Mouse (Mus musculus) forebrain, embryonic 10.5 days (tissue): Measurements from ENCODE around the gene Stk33. TPM values are rescaled to one million over a fixed set of nuclear protein-coding genes. Genes with fewer than 3 reads are reported as not detected.
"Not testable (repeated sequence)": the region's sequence is repeated elsewhere in the genome, so short reads cannot be mapped to it uniquely, and the experiment has no call there.

Experiments
- DNase-seq: peaks from one replicate; pipeline ENCODE4 v3.0.0-alpha.2; 2017; ENCODE audit warnings: low spot score; ENCODE audit errors: extremely low spot score
- H3K27ac ChIP-seq: fragments of 300-500 bp; sonication (generic); 2 replicates; pipeline ENCODE4 v1.5.1; 2016; ENCODE audit warnings: mild to moderate bottlenecking
- H3K27me3 ChIP-seq: fragments of 300-500 bp; sonication (generic); 2 replicates; pipeline ENCODE4 v1.6.1; 2016; ENCODE audit warnings: mild to moderate bottlenecking; ENCODE audit not compliant: poor library complexity, severe bottlenecking
- H3K36me3 ChIP-seq: fragments of 300-500 bp; sonication (generic); replicated peaks from 2 replicates; pipeline ENCODE4 v1.6.1; 2016; ENCODE audit warnings: mild to moderate bottlenecking, moderate library complexity
- H3K4me1 ChIP-seq: fragments of 300-500 bp; sonication (generic); 2 replicates; pipeline ENCODE4 v1.6.1; 2016
- H3K4me3 ChIP-seq: fragments of 300-500 bp; sonication (generic); 2 replicates; pipeline ENCODE4 v1.5.1; 2016; ENCODE audit warnings: mild to moderate bottlenecking, moderate library complexity
- H3K9me3 ChIP-seq: fragments of 300-500 bp; sonication (generic); 2 replicates; pipeline ENCODE4 v1.6.1; 2016; ENCODE audit warnings: mild to moderate bottlenecking, moderate library complexity
- WGBS: fragments of 180-500 bp; shearing (Covaris S2); methylation state at CpG from one replicate; pipeline ENCODE4 v1.1.7; 2016; 5-methylcytosine and 5-hydroxymethylcytosine counted together
- polyA plus RNA-seq: library from polyadenylated mRNA; unstranded; fragments of >200 nt; fragmentation: Nextera tagmentation; extraction: Ambion mirVana; gene quantifications from 2 replicates; pipeline ENCODE4 v1.2.1, GENCODE M21; 2016

Gene Stk33
- polyA plus RNA-seq, 1 experiment from 2014 or later = 4.8 TPM

DNA sequence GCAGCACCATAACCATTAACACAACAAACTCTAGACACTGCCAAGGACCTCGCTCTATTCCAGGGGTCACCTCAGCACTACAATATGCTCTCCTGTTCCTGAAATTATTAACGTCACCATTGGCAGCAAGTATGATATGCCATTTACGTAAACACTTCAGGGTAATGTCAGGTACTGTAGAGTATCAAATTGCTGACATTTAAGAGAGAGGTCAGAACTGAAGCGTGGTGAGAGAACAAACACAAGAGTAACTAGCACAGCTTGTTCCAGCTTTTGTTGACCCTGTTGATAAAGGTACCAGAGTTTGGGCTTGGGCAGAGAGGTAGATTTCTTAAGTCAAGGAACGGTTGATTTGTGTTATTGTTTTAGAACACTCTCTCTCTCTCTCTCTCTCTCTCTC lies 3.9 kb upstream of the Stk33 start:
- WGBS = 88% methylated on average over 5 of the region's 5 CpGs
- Histone ChIP-seq H3K4me3 (no peak overlapping the region), H3K9me3 (no peaks in the 10 kb centered on the region), H3K36me3 (no peaks in the 10 kb centered on the region), H3K27ac (no peak overlapping the region), H3K4me1 (peaks cover 27% of the 10 kb centered on the region), H3K27me3 (peaks cover 33% of the 10 kb centered on the region)
- no peak for DNase-seq

- Histone ChIP-seq H3K4me1 (peaks cover 27% of the 10 kb centered on the region), H3K27me3 (peaks cover 51% of the 10 kb centered on the region), H3K36me3 (no peaks in the 10 kb centered on the region), H3K27ac (no peak overlapping the region), H3K4me3 (no peak overlapping the region), H3K9me3 (no peaks in the 10 kb centered on the region)
- WGBS = 90% methylated on average over 9 of the region's 9 CpGs
- DNase-seq = no peak
Observed at GRCm38 (mm10) chr7:109440697-109441269, 1.9 kb upstream of the Stk33 start.

DNA sequence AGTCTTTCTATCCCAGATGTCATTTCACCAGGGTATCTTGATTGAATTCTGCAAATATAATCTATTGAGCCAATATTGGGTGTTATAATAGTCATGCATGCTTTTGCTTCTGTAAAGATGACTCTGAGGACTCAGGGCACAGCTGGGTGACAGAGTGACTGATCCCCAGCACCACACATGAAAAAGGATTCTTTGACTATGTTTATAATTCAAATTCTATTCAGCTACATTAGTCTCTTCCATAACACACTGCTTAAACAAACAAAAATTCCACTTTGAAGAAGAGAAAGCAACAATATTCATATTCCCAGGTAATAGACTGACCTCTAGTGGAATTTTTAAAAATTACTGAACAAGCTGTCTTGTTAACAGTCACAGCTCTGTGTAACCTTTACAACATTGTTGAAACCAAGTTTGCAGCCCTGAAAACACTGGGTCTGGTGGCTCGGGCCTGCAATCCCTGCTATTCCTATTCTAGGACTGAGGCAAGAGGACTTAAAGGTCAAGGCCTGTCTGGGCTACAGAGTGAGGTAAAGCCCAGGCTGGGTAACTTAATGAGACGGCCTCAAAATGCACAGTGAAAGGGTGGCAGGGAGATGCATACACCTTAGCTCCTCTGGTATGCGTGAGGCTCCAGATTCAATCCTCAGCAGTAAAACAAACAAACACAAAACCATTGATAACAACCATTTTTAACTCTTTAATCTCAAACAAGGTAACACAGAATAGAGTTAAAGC lies 14.3 kb downstream of the Stk33 start:
- H3K27ac ChIP-seq = no peak overlapping the region

DNA sequence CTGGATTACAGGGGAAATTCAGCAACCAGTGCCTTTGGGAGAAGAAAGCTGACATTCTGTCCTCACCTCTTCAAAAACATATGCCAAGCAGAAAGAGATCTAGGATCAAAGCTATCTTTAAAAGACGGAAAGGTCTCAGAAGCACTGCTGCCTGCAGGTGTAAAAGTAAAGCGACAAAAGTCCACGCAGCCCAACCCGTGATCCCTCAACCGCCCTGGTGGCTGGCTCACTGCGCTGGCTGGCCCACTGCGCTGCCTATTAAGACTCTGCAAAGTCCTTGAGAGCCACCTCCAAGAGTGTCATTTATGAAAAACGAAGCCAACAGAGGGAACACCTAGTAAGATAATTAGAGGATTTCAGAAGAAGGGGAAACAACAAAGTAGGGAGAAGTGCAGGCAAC lies 16.1 kb downstream of the Stk33 start:
- no peaks in the 10 kb centered on the region for H3K4me1 ChIP-seq
- H3K4me3 ChIP-seq = no peak overlapping the region
- no peak overlapping the region for H3K27ac ChIP-seq
- no peaks in the 10 kb centered on the region for H3K36me3 ChIP-seq
- no peaks in the 10 kb centered on the region for H3K9me3 ChIP-seq
- H3K27me3 ChIP-seq = peaks cover 26% of the 10 kb centered on the region
- no peak for DNase-seq
- WGBS = 70% methylated on average over 8 of the region's 8 CpGs

More for the DNA sequence above, 14.3 kb downstream of the Stk33 start:
- no peak overlapping the region for H3K4me3 ChIP-seq
- H3K9me3 ChIP-seq = no peaks in the 10 kb centered on the region
- H3K4me1 ChIP-seq = no peaks in the 10 kb centered on the region
- H3K27me3 ChIP-seq = peaks cover 26% of the 10 kb centered on the region
- no peaks in the 10 kb centered on the region for H3K36me3 ChIP-seq
- no peak for DNase-seq
- WGBS = 72% methylated on average over 3 of the region's 3 CpGs

DNA sequence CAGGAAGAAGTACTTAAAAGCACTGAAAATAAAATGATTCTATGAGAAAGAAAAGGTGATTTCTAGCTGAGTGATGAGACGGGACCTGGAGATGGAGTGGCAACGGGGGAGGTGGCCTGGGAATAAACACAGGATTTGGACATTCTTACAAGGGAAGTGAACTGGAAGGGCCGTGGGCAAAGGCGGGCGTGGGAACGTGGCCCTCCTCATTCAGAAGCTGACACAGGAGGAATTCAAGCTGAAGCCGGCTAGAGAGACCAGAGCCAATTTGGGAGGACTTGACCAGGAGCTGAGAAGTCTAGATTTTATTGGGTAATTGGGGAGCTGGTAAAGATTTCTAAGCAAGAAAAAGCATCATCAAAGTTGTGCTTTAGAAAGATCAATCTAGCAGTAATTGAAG lies 33.4 kb downstream of the Stk33 start:
- Histone ChIP-seq H3K9me3 (no peaks in the 10 kb centered on the region), H3K27ac (peak overlapping the region; percentile 71; the same call in 1 of the 2 replicates), H3K36me3 (no peaks in the 10 kb centered on the region), H3K4me3 (no peak overlapping the region), H3K4me1 (peaks cover 23% of the 10 kb centered on the region), H3K27me3 (no peaks in the 10 kb centered on the region)
- peak; percentile 36 for DNase-seq
- WGBS = 35% methylated on average over 7 of the region's 7 CpGs

- 73% methylated on average over 3 of the region's 3 CpGs for WGBS
- no peaks in the 10 kb centered on the region for H3K27me3 ChIP-seq
Observed at GRCm38 (mm10) chr7:109399299-109399698, 39.6 kb downstream of the Stk33 start.

DNA sequence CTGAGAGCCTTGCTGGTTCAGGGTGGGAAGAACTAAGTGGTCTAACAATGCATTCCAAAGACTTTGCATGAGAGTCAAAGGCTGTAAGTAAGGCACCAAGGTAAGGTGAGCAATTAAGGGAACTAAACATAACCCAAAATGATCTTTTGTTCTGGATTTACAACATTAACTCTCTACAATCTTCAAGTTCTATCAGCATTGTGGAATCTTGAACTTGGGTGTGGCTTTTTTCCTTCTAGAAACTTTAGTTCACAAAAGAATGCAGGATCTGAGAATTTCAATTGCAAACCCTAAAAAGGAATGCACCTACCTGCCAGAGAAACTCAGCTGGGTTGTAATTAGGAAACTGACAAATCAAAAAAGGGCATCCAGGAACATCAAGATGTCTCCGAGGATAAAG lies 57.8 kb downstream of the Stk33 start:
- H3K27ac ChIP-seq = no peak overlapping the region
- no peak for DNase-seq
- 79% methylated on average over 1 of the region's 1 CpGs for WGBS
- H3K36me3 ChIP-seq = no peaks in the 10 kb centered on the region
- H3K4me3 ChIP-seq = no peak overlapping the region
- peaks cover 11% of the 10 kb centered on the region; the same call in 1 of the 2 replicates for H3K9me3 ChIP-seq
- H3K4me1 ChIP-seq = no peaks in the 10 kb centered on the region
- H3K27me3 ChIP-seq = no peaks in the 10 kb centered on the region

More at GRCm38 (mm10) chr7:109399299-109399698, 39.6 kb downstream of the Stk33 start:
- H3K4me3 ChIP-seq = no peak overlapping the region
- H3K27ac ChIP-seq = no peak overlapping the region
- no peaks in the 10 kb centered on the region for H3K9me3 ChIP-seq
- 0 out of 2 replicates have a peak, but pooled peaks cover 2% of the 10 kb centered on the region for H3K4me1 ChIP-seq
- H3K36me3 ChIP-seq = no peaks in the 10 kb centered on the region
- no peak for DNase-seq

GRCm38 (mm10) chr7:109373556-109373955 lies 65.3 kb downstream of the Stk33 start:
- H3K4me1 ChIP-seq = not testable (repeated sequence)
- WGBS = 91% methylated on average over 6 of the region's 6 CpGs

DNA sequence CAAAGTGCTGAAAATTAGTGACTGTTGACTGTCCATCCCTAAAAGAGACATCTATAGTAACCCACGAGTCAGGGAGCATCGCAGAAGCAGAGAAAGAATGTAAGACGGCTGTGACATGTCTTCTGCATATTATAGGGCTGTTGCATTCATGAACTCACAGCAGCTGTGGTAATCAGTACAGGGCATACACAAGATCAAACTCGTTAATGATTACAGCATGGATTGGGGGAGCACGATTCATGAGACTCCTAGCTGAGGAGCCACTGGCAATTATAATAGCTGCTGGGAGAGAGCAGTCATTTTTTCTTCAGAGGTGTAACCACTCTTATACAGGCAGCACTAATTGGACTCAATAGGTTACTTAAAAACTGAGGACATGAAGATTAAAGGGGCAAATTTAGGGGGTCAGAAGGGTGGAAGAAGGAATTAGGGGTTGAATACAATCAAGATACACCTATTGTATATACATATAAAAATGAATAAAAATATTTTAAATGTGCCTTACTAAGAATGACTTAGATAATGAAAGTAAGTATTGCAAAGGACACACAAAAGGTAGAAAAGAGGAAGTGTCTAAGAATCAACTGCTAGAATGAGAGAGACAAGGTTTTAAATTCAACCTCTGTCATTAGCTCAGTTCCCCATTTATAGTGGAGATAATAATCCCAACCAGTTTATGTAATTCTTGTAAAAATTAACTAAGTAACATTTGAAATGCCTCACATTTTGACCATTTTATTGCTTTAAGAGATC lies 80.3 kb downstream of the Stk33 start:
- Histone ChIP-seq H3K36me3 (no peaks in the 10 kb centered on the region), H3K4me3 (no peak overlapping the region), H3K27me3 (no peaks in the 10 kb centered on the region), H3K4me1 (peaks cover 5% of the 10 kb centered on the region), H3K9me3 (no peaks in the 10 kb centered on the region), H3K27ac (no peak overlapping the region)
- 71% methylated on average over 5 of the region's 5 CpGs for WGBS
- no peak for DNase-seq

More at GRCm38 (mm10) chr7:109373556-109373955, 65.3 kb downstream of the Stk33 start:
- DNase-seq, H3K4me3 ChIP-seq, H3K27me3 ChIP-seq, H3K27ac ChIP-seq, H3K36me3 ChIP-seq, H3K9me3 ChIP-seq: not testable (repeated sequence)

DNA sequence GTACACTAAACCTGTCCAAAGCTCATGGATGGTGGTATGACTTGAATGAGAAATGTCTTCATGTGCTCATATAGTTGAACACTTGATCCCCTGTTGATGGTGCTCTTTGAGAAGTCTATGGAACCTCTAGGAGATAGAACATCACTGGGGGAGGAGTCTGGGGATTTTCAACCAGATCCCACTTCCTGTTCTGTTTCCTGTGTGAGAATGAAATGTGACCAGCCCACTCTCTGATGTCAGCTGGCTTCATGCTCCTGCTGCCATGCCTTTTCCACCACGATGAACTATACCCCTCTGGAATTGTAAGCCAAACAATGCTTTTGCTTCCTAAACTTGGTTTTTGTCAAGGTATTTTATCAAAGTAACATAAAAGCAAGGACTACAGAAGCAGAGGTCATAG lies 81.0 kb downstream of the Stk33 start:
- H3K27me3 ChIP-seq = no peaks in the 10 kb centered on the region
- H3K9me3 ChIP-seq = no peaks in the 10 kb centered on the region
- 86% methylated on average over 1 of the region's 1 CpGs for WGBS
- no peak overlapping the region for H3K4me3 ChIP-seq
- H3K4me1 ChIP-seq = peaks cover 5% of the 10 kb centered on the region
- no peaks in the 10 kb centered on the region for H3K36me3 ChIP-seq
- no peak overlapping the region for H3K27ac ChIP-seq
- DNase-seq = no peak

DNA sequence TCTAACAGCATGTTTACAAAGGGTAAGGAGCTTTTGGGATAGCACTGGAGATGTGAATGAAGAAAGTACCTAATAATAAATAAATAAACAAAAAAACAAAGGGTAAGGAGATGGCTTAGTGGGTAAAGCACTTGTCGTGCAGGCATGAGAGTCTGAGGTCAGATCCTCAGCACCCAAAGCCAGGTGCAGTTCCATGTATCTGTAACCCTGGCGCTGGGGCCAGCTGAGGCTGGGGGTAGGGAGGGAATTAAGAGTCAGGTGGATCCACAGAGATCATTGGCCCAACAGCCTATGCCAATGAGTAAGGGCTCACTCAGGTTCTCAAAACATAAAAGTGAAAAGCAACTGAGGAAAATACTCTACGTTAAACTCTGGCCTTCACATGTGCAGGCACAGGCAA lies 91.6 kb downstream of the Stk33 start:
- no peak overlapping the region for H3K27ac ChIP-seq
- H3K9me3 ChIP-seq = no peaks in the 10 kb centered on the region; the same call in 1 of the 2 replicates
- H3K27me3 ChIP-seq = no peaks in the 10 kb centered on the region
- WGBS = 86% methylated on average over 3 of the region's 3 CpGs
- H3K4me1 ChIP-seq = no peaks in the 10 kb centered on the region
- H3K36me3 ChIP-seq = no peaks in the 10 kb centered on the region
- DNase-seq = no peak
- no peak overlapping the region for H3K4me3 ChIP-seq

DNA sequence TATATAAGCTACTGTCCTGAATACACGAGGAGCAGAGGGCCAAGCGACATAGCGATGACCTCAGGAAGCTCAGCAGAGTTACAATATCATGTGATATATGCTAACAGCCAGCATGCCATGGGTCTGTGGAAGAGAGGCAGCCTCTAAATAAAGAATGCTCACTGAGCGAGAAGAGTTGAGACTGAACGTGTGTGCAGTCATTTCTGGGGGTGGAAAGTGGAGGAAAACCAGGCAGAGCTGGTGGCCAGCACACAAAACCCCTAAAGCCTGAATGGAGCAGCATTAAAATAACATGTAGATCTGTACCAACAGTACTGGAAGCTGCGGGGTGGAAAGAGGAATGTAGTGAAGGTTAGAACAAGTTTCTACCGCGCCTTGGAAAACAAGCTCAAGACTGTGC lies 107.2 kb downstream of the Stk33 start:
- 93% methylated on average over 8 of the region's 8 CpGs for WGBS
- Histone ChIP-seq H3K4me3 (no peak overlapping the region), H3K9me3 (no peaks in the 10 kb centered on the region), H3K4me1 (no peaks in the 10 kb centered on the region), H3K27ac (no peak overlapping the region), H3K27me3 (no peaks in the 10 kb centered on the region), H3K36me3 (no peaks in the 10 kb centered on the region)
- DNase-seq = no peak

DNA sequence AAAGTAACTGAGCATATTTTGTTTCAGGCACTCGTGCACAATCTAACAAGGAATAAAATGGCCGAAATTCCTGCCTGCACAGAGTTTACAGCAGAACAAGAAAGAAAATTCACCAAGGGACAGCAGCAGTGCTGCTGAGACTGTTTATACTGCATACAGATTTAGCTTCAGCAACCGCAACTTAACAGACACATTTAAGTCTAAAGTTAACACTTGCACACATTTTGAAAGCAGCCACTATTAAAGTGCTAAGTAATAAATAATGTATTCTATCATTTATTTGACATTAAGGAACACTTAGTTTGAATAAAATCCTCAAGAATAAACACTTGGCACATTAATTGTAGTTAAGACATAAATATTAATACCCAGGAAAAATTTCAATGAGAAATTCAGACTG lies 110.1 kb downstream of the Stk33 start:
- no peak for DNase-seq
- H3K4me1 ChIP-seq = no peaks in the 10 kb centered on the region
- 82% methylated on average over 3 of the region's 3 CpGs for WGBS
- H3K27ac ChIP-seq = no peak overlapping the region
- no peaks in the 10 kb centered on the region for H3K36me3 ChIP-seq
- H3K27me3 ChIP-seq = no peaks in the 10 kb centered on the region
- no peaks in the 10 kb centered on the region for H3K9me3 ChIP-seq
- H3K4me3 ChIP-seq = no peak overlapping the region
